Mouse (Mus musculus) megakaryocyte, embryonic 14.5 days (primary cell): ENCODE measurements around the gene Vwa5b1. TPM values are rescaled to one million over a fixed set of nuclear protein-coding genes. Genes with fewer than 3 reads are reported as not detected.

Source experiments
- H3K27me3 ChIP-seq: replicated peaks from 2 replicates; pipeline ENCODE3; 2012; ENCODE audit warnings: inconsistent platforms
- H3K36me3 ChIP-seq: replicated peaks from 2 replicates; pipeline ENCODE3; 2012; ENCODE audit warnings: low read length, inconsistent platforms, mixed read lengths
- H3K4me1 ChIP-seq: 2 replicates; pipeline ENCODE4 v1.6.1; 2012; ENCODE audit warnings: inconsistent platforms
- H3K4me3 ChIP-seq: replicated peaks from 2 replicates; pipeline ENCODE3; 2012; ENCODE audit warnings: moderate library complexity, mild to moderate bottlenecking, inconsistent platforms
- H3K9me3 ChIP-seq: 2 replicates; pipeline ENCODE4 v1.6.1; 2012; ENCODE audit warnings: inconsistent platforms
- FLI1 ChIP-seq: IDR thresholded peaks from 2 replicates; pipeline ENCODE4 v1.6.1; 2012; ENCODE audit warnings: low read length, inconsistent platforms, mixed read lengths
- GATA1 ChIP-seq: IDR thresholded peaks from 3 replicates; pipeline ENCODE4 v1.6.1; 2012; ENCODE audit warnings: mixed read lengths, low read length, inconsistent platforms, borderline replicate concordance
- polyA plus RNA-seq: library from polyadenylated mRNA; stranded (reverse); fragments of >175 nt; gene quantifications from 2 replicates; pipeline ENCODE4 v1.2.3, GENCODE M21; 2012; ENCODE audit warnings: low replicate concordance; ENCODE audit not compliant: insufficient read depth

Gene Vwa5b1
- polyA plus RNA-seq, 1 experiment, result not detected

- no peak overlapping the region for H3K4me3 ChIP-seq
Measured at GRCm38 (mm10) chr4:138516448-138516847, 119.2 kb downstream of the Vwa5b1 start.

More at GRCm38 (mm10) chr4:138516448-138516847, 119.2 kb downstream of the Vwa5b1 start:
- Histone ChIP-seq H3K9me3 (peaks cover 2% of the 10 kb centered on the region; the same call in 1 of the 2 replicates), H3K36me3 (no peaks in the 10 kb centered on the region), H3K4me1 (no peaks in the 10 kb centered on the region), H3K27me3 (peaks cover 47% of the 10 kb centered on the region)
- TF ChIP-seq GATA1 (no peak), FLI1 (no peak)

Other genes with a start within 250 kb of the Vwa5b1 start
- not detected in 2 replicates for gene Fam43b, start 239.4 kb downstream of the Vwa5b1 start, polyA plus RNA-seq
- 3.4 and 21.8 TPM in 2 replicates for gene Mul1, start 201.2 kb downstream of the Vwa5b1 start, polyA plus RNA-seq
- 0.13 and 1.2 TPM in 2 replicates for gene Camk2n1, start 181.6 kb downstream of the Vwa5b1 start, polyA plus RNA-seq
- not detected in 2 replicates for gene Pla2g2c, start 88.9 kb upstream of the Vwa5b1 start, polyA plus RNA-seq
- 0.04 TPM in 1 of 2 replicates, not detected in the other for gene Ubxn10, start 101.3 kb upstream of the Vwa5b1 start, polyA plus RNA-seq
- gene Pla2g2f, start 121.7 kb upstream of the Vwa5b1 start, polyA plus RNA-seq, result not detected in 2 replicates
- gene Pla2g2d, start 139.9 kb upstream of the Vwa5b1 start, polyA plus RNA-seq, result not detected in 2 replicates
- gene Pla2g5, start 227.6 kb upstream of the Vwa5b1 start, polyA plus RNA-seq, result not detected in 2 replicates
- gene Gm13030, start 238.1 kb upstream of the Vwa5b1 start, polyA plus RNA-seq, result not detected in 2 replicates
- gene Pla2g2e, start 242.1 kb upstream of the Vwa5b1 start, polyA plus RNA-seq, result 0.82 TPM in 1 of 2 replicates, not detected in the other